Mouse (Mus musculus): ENCODE data around the gene Ascl5. TPM values are rescaled to one million over a fixed set of nuclear protein-coding genes. Genes with fewer than 3 reads are reported as not detected.

Gene Ascl5
- polyA plus RNA-seq, 1 experiment from 2014 or later: not detected

GRCm38 (mm10) chr1:136045774-136046173 is 4.8 kb upstream of the Ascl5 start:
- H3K4me2 ChIP-seq (ENCODE audit: low read depth, low read length): no peak overlapping the region
- no peak overlapping the region for H3K9ac ChIP-seq (ENCODE audit: low read length)
- 20% methylated on average over 4 of the region's 4 CpGs for WGBS
- H3K27ac ChIP-seq (ENCODE audit: low read length): no peak overlapping the region
- ATAC-seq (replicated peaks; ENCODE audit: extremely low read depth, insufficient read depth, low FRiP score): no peak
- peaks cover 36% of the 10 kb centered on the region for H3K27me3 ChIP-seq (ENCODE audit: control insufficient read depth, insufficient read depth, low read length)
- peaks cover 2% of the 10 kb centered on the region for H3K4me1 ChIP-seq (ENCODE audit: control insufficient read depth, insufficient read depth, low read length)
- H3K4me3 ChIP-seq (ENCODE audit: low read length): no peak overlapping the region
- no peaks in the 10 kb centered on the region for H3K36me3 ChIP-seq (ENCODE audit: control insufficient read depth, insufficient read depth)
- H3K9me3 ChIP-seq (replicated peaks; ENCODE audit: control insufficient read depth, low read length): no peaks in the 10 kb centered on the region

GRCm38 (mm10) chr1:136047432-136047831 is 3.2 kb upstream of the Ascl5 start:
- Histone ChIP-seq H3K27me3 (ENCODE audit: control insufficient read depth, insufficient read depth, low read length) (peaks cover 40% of the 10 kb centered on the region), H3K4me1 (ENCODE audit: control insufficient read depth, insufficient read depth, low read length) (peaks cover 7% of the 10 kb centered on the region), H3K27ac (ENCODE audit: low read length) (no peak overlapping the region), H3K36me3 (ENCODE audit: control insufficient read depth, insufficient read depth) (no peaks in the 10 kb centered on the region), H3K9me3 (replicated peaks; ENCODE audit: control insufficient read depth, low read length) (no peaks in the 10 kb centered on the region), H3K4me2 (ENCODE audit: low read depth, low read length) (no peak overlapping the region), H3K4me3 (ENCODE audit: low read length) (no peak overlapping the region), H3K9ac (ENCODE audit: low read length) (no peak overlapping the region)
- 11% methylated on average over 2 of the region's 2 CpGs for WGBS
- ATAC-seq (replicated peaks; ENCODE audit: extremely low read depth, insufficient read depth, low FRiP score): no peak

GRCm38 (mm10) chr1:136047894-136048293 is 2.7 kb upstream of the Ascl5 start:
- Histone ChIP-seq H3K9me3 (replicated peaks; ENCODE audit: control insufficient read depth, low read length) (no peaks in the 10 kb centered on the region), H3K9ac (ENCODE audit: low read length) (no peak overlapping the region), H3K27me3 (ENCODE audit: control insufficient read depth, insufficient read depth, low read length) (peaks cover 43% of the 10 kb centered on the region), H3K4me1 (ENCODE audit: control insufficient read depth, insufficient read depth, low read length) (peaks cover 7% of the 10 kb centered on the region), H3K4me3 (ENCODE audit: low read length) (no peak overlapping the region), H3K27ac (ENCODE audit: low read length) (no peak overlapping the region), H3K4me2 (ENCODE audit: low read depth, low read length) (no peak overlapping the region), H3K36me3 (ENCODE audit: control insufficient read depth, insufficient read depth) (no peaks in the 10 kb centered on the region)
- ATAC-seq (replicated peaks; ENCODE audit: extremely low read depth, insufficient read depth, low FRiP score): no peak
- 67% methylated on average over 9 of the region's 9 CpGs for WGBS

GRCm38 (mm10) chr1:136051013-136051315 is 360 bp downstream of the Ascl5 start:
- peak; percentile 29 for ATAC-seq (replicated peaks; ENCODE audit: extremely low read depth, insufficient read depth, low FRiP score)
- Histone ChIP-seq H3K9ac (ENCODE audit: low read length) (no peak overlapping the region), H3K4me3 (ENCODE audit: low read length) (peak overlapping the region; percentile 39), H3K4me2 (ENCODE audit: low read depth, low read length) (peak overlapping the region; percentile 59), H3K4me1 (ENCODE audit: control insufficient read depth, insufficient read depth, low read length) (peaks cover 7% of the 10 kb centered on the region), H3K27ac (ENCODE audit: low read length) (no peak overlapping the region), H3K9me3 (replicated peaks; ENCODE audit: control insufficient read depth, low read length) (no peaks in the 10 kb centered on the region), H3K36me3 (ENCODE audit: control insufficient read depth, insufficient read depth) (no peaks in the 10 kb centered on the region), H3K27me3 (ENCODE audit: control insufficient read depth, insufficient read depth, low read length) (peaks cover 40% of the 10 kb centered on the region)
- 2% methylated on average over 36 of the region's 36 CpGs for WGBS

GRCm38 (mm10) chr1:136051465-136051864 is 861 bp downstream of the Ascl5 start:
- Histone ChIP-seq H3K9me3 (replicated peaks; ENCODE audit: control insufficient read depth, low read length) (no peaks in the 10 kb centered on the region), H3K27ac (ENCODE audit: low read length) (no peak overlapping the region), H3K9ac (ENCODE audit: low read length) (no peak overlapping the region), H3K27me3 (ENCODE audit: control insufficient read depth, insufficient read depth, low read length) (peaks cover 40% of the 10 kb centered on the region), H3K4me1 (ENCODE audit: control insufficient read depth, insufficient read depth, low read length) (peaks cover 7% of the 10 kb centered on the region), H3K36me3 (ENCODE audit: control insufficient read depth, insufficient read depth) (no peaks in the 10 kb centered on the region), H3K4me3 (ENCODE audit: low read length) (peak overlapping the region; percentile 39), H3K4me2 (ENCODE audit: low read depth, low read length) (peak overlapping the region; percentile 59)
- WGBS: 0% methylated on average over 6 of the region's 6 CpGs
- peak; percentile 78 for ATAC-seq (replicated peaks; ENCODE audit: extremely low read depth, insufficient read depth, low FRiP score)

- Histone ChIP-seq H3K27me3 (ENCODE audit: control insufficient read depth, insufficient read depth, low read length) (peaks cover 41% of the 10 kb centered on the region), H3K9me3 (replicated peaks; ENCODE audit: control insufficient read depth, low read length) (no peaks in the 10 kb centered on the region), H3K4me1 (ENCODE audit: control insufficient read depth, insufficient read depth, low read length) (peaks cover 7% of the 10 kb centered on the region), H3K27ac (ENCODE audit: low read length) (no peak within 1 kb of the TSS), H3K4me2 (ENCODE audit: low read depth, low read length) (no peak within 1 kb of the TSS), H3K4me3 (ENCODE audit: low read length) (no peak within 1 kb of the TSS), H3K36me3 (ENCODE audit: control insufficient read depth, insufficient read depth) (no peaks in the 10 kb centered on the region), H3K9ac (ENCODE audit: low read length) (no peak within 1 kb of the TSS)
- WGBS: 43% methylated on average over 11 of the region's 11 CpGs
- no peak for ATAC-seq (replicated peaks; ENCODE audit: extremely low read depth, insufficient read depth, low FRiP score)
These were observed 1.9 kb downstream of the Ascl5 start, which contains the start of gene Cacna1s for GRCm38 (mm10) chr1:136052547-136052946. Cacna1s (plus strand) TSS chr1:136052750.

GRCm38 (mm10) chr1:136055771-136056170 is 5.2 kb downstream of the Ascl5 start:
- no peak overlapping the region for H3K9ac ChIP-seq (ENCODE audit: low read length)
- peaks cover 22% of the 10 kb centered on the region for H3K27me3 ChIP-seq (ENCODE audit: control insufficient read depth, insufficient read depth, low read length)
- whole genome bisulfite sequencing: 83% methylated on average over 3 of the region's 3 CpGs
- H3K36me3 ChIP-seq (ENCODE audit: control insufficient read depth, insufficient read depth): no peaks in the 10 kb centered on the region
- no peak overlapping the region for H3K27ac ChIP-seq (ENCODE audit: low read length)
- H3K9me3 ChIP-seq (replicated peaks; ENCODE audit: control insufficient read depth, low read length): no peaks in the 10 kb centered on the region
- H3K4me2 ChIP-seq (ENCODE audit: low read depth, low read length): no peak overlapping the region
- no peak overlapping the region for H3K4me3 ChIP-seq (ENCODE audit: low read length)
- ATAC-seq (replicated peaks; ENCODE audit: extremely low read depth, insufficient read depth, low FRiP score): no peak
- H3K4me1 ChIP-seq (ENCODE audit: control insufficient read depth, insufficient read depth, low read length): peaks cover 6% of the 10 kb centered on the region

- no peak overlapping the region for H3K4me3 ChIP-seq (ENCODE audit: low read length)
- WGBS: 47% methylated on average over 3 of the region's 3 CpGs
- ATAC-seq (replicated peaks; ENCODE audit: extremely low read depth, insufficient read depth, low FRiP score): no peak
- no peaks in the 10 kb centered on the region for H3K36me3 ChIP-seq (ENCODE audit: control insufficient read depth, insufficient read depth)
- H3K27me3 ChIP-seq (ENCODE audit: control insufficient read depth, insufficient read depth, low read length): peaks cover 2% of the 10 kb centered on the region; the same call in 1 of the 2 replicates
- no peaks in the 10 kb centered on the region for H3K4me1 ChIP-seq (ENCODE audit: control insufficient read depth, insufficient read depth, low read length)
- H3K9ac ChIP-seq (ENCODE audit: low read length): no peak overlapping the region
- no peak overlapping the region for H3K4me2 ChIP-seq (ENCODE audit: low read depth, low read length)
- H3K9me3 ChIP-seq (replicated peaks; ENCODE audit: control insufficient read depth, low read length): no peaks in the 10 kb centered on the region
- H3K27ac ChIP-seq (ENCODE audit: low read length): no peak overlapping the region
These were observed 8.0 kb downstream of the Ascl5 start for GRCm38 (mm10) chr1:136058594-136058993.

- no peak for ATAC-seq (replicated peaks; ENCODE audit: extremely low read depth, insufficient read depth, low FRiP score)
- peaks cover 2% of the 10 kb centered on the region; the same call in 1 of the 2 replicates for H3K27me3 ChIP-seq (ENCODE audit: control insufficient read depth, insufficient read depth, low read length)
- no peaks in the 10 kb centered on the region for H3K9me3 ChIP-seq (replicated peaks; ENCODE audit: control insufficient read depth, low read length)
- H3K4me2 ChIP-seq (ENCODE audit: low read depth, low read length): no peak overlapping the region
- H3K4me1 ChIP-seq (ENCODE audit: control insufficient read depth, insufficient read depth, low read length): 0 out of 2 replicates have a peak, but pooled peaks cover 4% of the 10 kb centered on the region
- no peaks in the 10 kb centered on the region for H3K36me3 ChIP-seq (ENCODE audit: control insufficient read depth, insufficient read depth)
- H3K4me3 ChIP-seq (ENCODE audit: low read length): no peak overlapping the region
- H3K27ac ChIP-seq (ENCODE audit: low read length): no peak overlapping the region
- no peak overlapping the region for H3K9ac ChIP-seq (ENCODE audit: low read length)
- WGBS: 64% methylated on average over 9 of the region's 9 CpGs
These were observed 10.6 kb downstream of the Ascl5 start for GRCm38 (mm10) chr1:136061041-136061789.

All from heart, embryonic 16.5 days (tissue).